In genomic region chrX:143884299-143884698, GRCm38 (mm10) we compare ENCODE assay signal across 13 mouse cellular contexts. TPM values are rescaled to one million over a fixed set of nuclear protein-coding genes. Genes with fewer than 3 reads are reported as not detected.
DNase-seq lines count a peak whose midpoint lies in the region; ATAC-seq lines count a peak whose summit lies in the region.
"Had no signal": no experiment of that assay in that cellular context is flagged by ENCODE, and none has a peak within 500 bp of the region (broad histone marks: within the 10 kb centered on the region; RNA-seq: fewer than 3 reads in every experiment).

No protein-coding gene starts in this region.

- no peaks in the 10 kb centered on the region for H3K9me3 ChIP-seq in kidney, embryonic 14.5 days (ENCODE audit: control insufficient read depth, low read length)
- H3K9me3 ChIP-seq: heart, embryonic 10.5 days; hindbrain, embryonic 15.5 days had no signal

- no peak overlapping the region for H3K9ac ChIP-seq in kidney, embryonic 14.5 days (ENCODE audit: low read depth, low read length)
- H3K9ac ChIP-seq: forebrain, postnatal 0 days; hindbrain, embryonic 15.5 days; liver, postnatal 0 days had no signal

- DNase-seq in gastrocnemius, postnatal 14 days = peak; percentile 16
- no peak for DNase-seq in gastrocnemius, postnatal 36 days
- peak; percentile 72 for DNase-seq in Muller cell, postnatal 12 days (ENCODE audit: inconsistent ontology term)
- DNase-seq in cerebellum, adult 8-10 months = peak; percentile 14
- DNase-seq in lung, postnatal 14 days = no peak
- no peak for DNase-seq in layer of hippocampus, adult 11-12 months (ENCODE audit: low spot score)
- DNase-seq: forebrain, postnatal 0 days; liver, postnatal 0 days had no signal

- ATAC-seq in kidney, embryonic 14.5 days (ENCODE audit: low FRiP score, low TSS enrichment) = 0 out of 2 replicates have a peak, but pooled peaks have one; percentile 28
- ATAC-seq: forebrain, postnatal 0 days; liver, postnatal 0 days had no signal

- H3K4me3 ChIP-seq in kidney, embryonic 14.5 days (ENCODE audit: low read length) = no peak overlapping the region
- H3K4me3 ChIP-seq: heart, embryonic 10.5 days; hindbrain, embryonic 15.5 days; layer of hippocampus, adult 2 months had no signal

- H3K4me2 ChIP-seq in kidney, embryonic 14.5 days (replicated peaks; ENCODE audit: low read depth, low read length) = no peak overlapping the region
- H3K4me2 ChIP-seq: hindbrain, embryonic 15.5 days had no signal

- no peaks in the 10 kb centered on the region for H3K27me3 ChIP-seq in kidney, embryonic 14.5 days (ENCODE audit: control insufficient read depth, insufficient read depth, low read length)
- H3K27me3 ChIP-seq: hindbrain, embryonic 15.5 days had no signal

- intact Hi-C loops in gastrocnemius, postnatal 14 days (cut with DNase I; ENCODE audit: low total_unique reads) = no loop called here
- intact Hi-C loops in gastrocnemius, postnatal 36 days (cut with DNase I) = no loop called here

- H3K27ac ChIP-seq in kidney, embryonic 14.5 days (ENCODE audit: low read depth, low read length) = peak overlapping the region; percentile 24; the same call in 1 of the 2 replicates
- H3K27ac ChIP-seq: heart, embryonic 10.5 days; hindbrain, embryonic 15.5 days; layer of hippocampus, adult 2 months had no signal

- 76% methylated on average over 6 of the region's 6 CpGs for WGBS in kidney, embryonic 14.5 days

- no peaks in the 10 kb centered on the region for H3K36me3 ChIP-seq in kidney, embryonic 14.5 days (ENCODE audit: control insufficient read depth, insufficient read depth, low read length)
- H3K36me3 ChIP-seq: heart, embryonic 10.5 days; hindbrain, embryonic 15.5 days had no signal

- no peaks in the 10 kb centered on the region for H3K4me1 ChIP-seq in kidney, embryonic 14.5 days (ENCODE audit: control insufficient read depth, insufficient read depth, low read length)

RNA-seq across cellular contexts. Expression of gene Dcx, which starts 48.8 kb away (rescaled TPM):
- total RNA-seq in gastrocnemius, postnatal 14 days (2021) = under 1 TPM; 0.31 to 0.88 TPM
- not detected for total RNA-seq in gastrocnemius, postnatal 36 days (2021)
- polyA plus RNA-seq in kidney, embryonic 14.5 days (2014; fragmentation: Nextera tagmentation; extraction: Ambion mirVana) = 4.5 and 6.9 TPM in 2 replicates
- total RNA-seq: megakaryocyte, adult 5-6 weeks had no signal

RNA-seq across cellular contexts. Expression of gene Capn6, which starts 57.1 kb away (rescaled TPM):
- total RNA-seq in gastrocnemius, postnatal 14 days (2021) = 10 to 100 TPM; 40.1 to 45.7 TPM
- 1 to 10 TPM; 4.0 to 6.5 TPM for total RNA-seq in gastrocnemius, postnatal 36 days (2021)
- polyA plus RNA-seq in kidney, embryonic 14.5 days (2014; fragmentation: Nextera tagmentation; extraction: Ambion mirVana) = 177 and 204 TPM in 2 replicates
- total RNA-seq: megakaryocyte, adult 5-6 weeks had no signal

Comparison
In these comparisons a context has a peak if more than half of its experiments do, and no peak if none do; other contexts are left out.
1. DNase-seq: peak in gastrocnemius, postnatal 14 days (single experiment), Muller cell, postnatal 12 days (single experiment) and cerebellum, adult 8-10 months (single experiment); none in gastrocnemius, postnatal 36 days (0 of 2), lung, postnatal 14 days (single experiment) and layer of hippocampus, adult 11-12 months (single experiment).
2. RNA of gene Capn6, which starts 57.1 kb away (total RNA-seq): 40.1 to 45.7 TPM in gastrocnemius, postnatal 14 days; 4.0 to 6.5 TPM in gastrocnemius, postnatal 36 days; every median in the first group is over 4 times any median in the second.